Mouse (Mus musculus) cerebellum, adult 8-10 months (tissue): Measurements from ENCODE around the gene Tex33.

Experiments
- DNase-seq: peaks from one replicate; pipeline ENCODE4 v3.0.0; 2022

Gene Tex33

GRCm38 (mm10) chr15:78395478-78395962, at the start of gene Tex33:
Tex33 (minus strand) TSS chr15:78395912.
- DNase-seq, result no peak

DNA sequence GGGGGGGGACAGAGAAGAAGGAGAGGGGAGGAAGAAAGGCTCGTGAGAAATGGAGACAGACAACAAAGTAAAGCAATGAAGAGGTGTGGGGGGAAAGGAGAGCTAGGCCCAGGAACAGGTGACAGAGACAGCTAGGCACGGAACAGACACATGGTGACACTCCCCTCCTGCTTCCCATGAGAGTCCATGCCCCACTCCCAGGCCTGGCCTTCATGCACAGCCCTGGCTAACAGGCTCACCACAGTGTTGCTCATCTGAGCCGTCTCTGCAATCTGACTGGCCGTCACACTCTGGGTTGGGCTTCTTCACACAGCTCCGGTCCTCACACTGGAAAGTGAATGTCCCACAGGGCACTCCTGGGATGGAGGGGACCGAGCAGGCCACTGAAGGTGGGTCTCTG, 48.1 kb upstream of the Tex33 start:
- DNase-seq, result no peak

DNA sequence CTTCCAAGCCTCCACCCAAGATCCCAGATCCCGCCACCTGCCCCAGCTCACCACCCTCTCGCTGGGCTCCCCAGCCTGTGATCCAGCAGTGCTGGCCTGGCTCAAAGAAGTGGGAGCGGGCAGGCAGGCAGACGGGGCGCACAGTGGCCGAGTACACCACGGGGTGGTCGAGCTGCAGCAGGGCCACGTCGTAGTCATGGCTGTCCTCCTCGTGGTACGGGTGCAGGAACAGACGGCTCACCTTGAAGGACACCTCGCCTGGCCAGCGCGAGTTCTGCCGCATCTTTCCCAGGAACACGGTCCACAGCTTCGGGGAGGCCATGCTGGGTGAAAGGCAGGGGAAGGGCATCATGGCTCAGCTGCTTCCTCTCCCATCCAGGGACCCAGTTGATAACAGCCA, 46.5 kb upstream of the Tex33 start:
- DNase-seq, result no peak

- no peak for DNase-seq
These were observed 43.3 kb upstream of the Tex33 start for GRCm38 (mm10) chr15:78438973-78439372.

DNA sequence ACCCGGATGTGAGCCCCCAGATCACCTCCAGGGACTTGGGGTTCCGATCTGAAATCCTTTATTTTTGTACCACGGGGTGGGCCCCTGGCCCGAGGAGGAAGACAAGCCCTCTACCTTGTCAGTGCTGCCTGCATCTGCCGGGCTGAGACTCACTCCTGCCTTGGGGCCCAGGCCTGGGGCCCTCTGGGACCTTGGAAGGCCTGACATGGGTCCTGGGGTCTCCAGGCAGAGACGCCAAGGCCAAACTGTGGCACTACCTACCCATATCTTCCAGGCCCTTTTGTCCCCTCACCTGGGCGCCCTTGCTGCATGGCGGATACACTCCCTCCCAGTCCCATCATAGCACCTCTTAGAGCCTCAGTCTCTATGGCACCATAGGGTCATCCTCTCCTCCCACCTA, 42.8 kb upstream of the Tex33 start:
- no peak for DNase-seq

- no peak for DNase-seq
These were observed 42.3 kb upstream of the Tex33 start for GRCm38 (mm10) chr15:78438018-78438394.

GRCm38 (mm10) chr15:78437237-78438017, 41.7 kb upstream of the Tex33 start:
- no peak for DNase-seq

DNA sequence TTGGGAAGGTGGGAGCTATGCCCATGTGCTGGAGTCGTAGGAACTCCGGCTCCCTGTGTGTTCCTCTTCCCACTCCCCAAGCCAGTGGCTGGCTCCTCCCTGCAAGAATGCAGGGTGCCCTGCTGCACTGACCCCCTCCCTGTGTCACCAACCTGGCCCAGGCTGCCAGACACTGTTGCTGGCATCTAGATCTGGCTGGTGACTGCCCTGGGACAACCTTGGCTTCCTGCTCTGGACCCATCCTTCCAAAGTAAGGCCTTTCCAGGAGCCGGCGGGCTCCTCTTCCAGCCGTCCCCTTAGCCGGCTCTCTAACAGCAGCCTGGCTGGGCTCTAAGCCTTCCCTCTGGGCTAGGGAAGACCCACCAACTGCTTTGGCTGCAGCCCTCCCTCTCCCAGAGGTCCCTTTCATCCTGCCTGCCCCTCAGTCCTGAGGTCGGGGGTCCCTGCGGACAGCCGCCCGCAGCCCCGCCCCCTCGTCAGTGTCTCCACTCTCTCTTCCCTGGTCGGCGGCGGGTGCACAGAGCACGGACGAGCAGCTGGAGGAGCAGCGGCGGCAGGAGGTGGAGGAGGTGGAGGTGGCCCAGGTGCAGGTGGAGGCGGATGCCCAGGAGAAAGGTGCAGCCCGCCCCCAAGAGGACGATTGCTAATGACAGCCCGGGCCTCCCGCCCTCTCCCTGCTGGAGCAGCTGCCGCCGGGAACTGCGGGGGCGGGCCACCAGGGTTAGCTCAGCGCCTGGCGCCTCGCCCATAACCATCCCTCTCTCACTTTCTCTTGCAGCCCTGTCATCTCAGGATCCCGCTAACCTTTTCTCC, 40.9 kb upstream of the Tex33 start:
- peak; percentile 93 for DNase-seq

DNA sequence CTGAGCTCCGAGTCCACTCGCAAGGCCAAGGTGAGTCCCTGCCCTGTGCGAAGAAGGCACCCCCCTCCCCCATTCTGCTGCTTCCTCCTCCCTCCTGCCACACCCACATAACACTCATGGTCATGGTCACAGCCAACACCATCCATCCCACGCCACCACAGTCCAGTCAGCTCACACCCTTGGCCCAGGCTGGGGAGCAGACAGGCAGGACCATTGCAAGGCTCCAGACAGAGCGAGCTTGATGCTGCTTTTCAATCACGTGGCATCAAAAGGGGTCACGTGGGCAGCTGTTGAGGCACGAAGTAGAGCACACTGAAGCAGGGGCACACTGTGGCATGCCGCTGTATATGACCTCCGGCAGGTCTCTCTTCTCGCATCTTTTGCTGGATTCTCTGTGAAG, 40.0 kb upstream of the Tex33 start:
- DNase-seq, result no peak

DNA sequence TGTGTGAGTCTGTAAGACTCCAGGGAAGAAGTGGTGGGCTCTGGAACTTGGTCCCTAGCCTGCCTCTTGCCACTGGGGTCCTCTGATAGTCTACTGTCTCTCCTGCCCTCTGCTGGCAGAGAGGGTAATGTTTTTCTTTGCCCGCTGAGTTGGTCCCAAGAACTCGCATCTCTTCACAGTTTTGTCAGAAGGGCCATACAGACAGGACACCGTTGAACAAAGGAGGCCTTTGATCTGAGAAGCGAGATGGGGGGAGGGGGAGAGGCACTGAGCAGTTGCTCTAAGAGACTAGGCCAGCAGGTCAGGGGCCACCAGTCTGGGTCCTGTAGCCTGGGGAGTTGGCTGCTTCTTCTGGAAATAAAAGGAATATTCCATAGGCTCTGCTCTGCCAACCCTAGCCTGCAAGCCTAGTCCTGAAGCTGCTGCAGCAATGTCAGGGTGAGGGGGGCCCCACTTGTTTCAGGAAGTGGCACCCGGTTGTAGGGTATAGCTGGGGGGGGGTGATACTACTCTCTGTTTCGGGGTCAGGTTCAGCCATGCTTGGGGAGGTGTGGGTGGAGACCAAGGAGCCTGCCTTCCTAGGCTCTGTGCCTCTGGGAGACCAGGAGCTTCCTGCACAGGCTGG, 39.3 kb upstream of the Tex33 start:
- no peak for DNase-seq

- DNase-seq, result no peak
These were observed 35.9 kb upstream of the Tex33 start for GRCm38 (mm10) chr15:78431541-78432121.

DNA sequence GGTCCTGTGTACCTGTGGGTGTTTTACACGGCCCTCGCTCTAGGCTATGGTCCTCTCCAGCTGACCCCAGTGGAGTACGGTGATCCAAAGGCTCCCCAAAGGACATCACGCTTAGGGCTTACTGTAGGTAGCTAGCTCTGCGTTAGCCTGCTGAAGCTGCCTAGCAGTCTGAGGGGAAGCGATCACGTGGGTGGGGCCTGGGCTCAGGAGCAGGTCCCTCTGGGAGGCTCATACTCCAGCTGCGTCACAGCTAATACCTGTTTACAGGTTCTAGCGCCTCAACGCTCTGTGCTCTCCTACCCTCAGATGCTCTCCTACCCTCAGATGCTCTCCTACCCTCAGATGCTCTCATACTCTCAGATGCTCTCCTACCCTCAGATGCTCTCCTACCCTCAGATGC, 35.2 kb upstream of the Tex33 start:
- DNase-seq, result no peak

GRCm38 (mm10) chr15:78429871-78430622, 34.3 kb upstream of the Tex33 start:
- DNase-seq, result no peak

- DNase-seq, result no peak
These were observed 33.4 kb upstream of the Tex33 start for GRCm38 (mm10) chr15:78429139-78429459.

- peak; percentile 79 for DNase-seq
These were observed 32.9 kb upstream of the Tex33 start, which contains the start of gene Kctd17 for GRCm38 (mm10) chr15:78428391-78429138. Kctd17 (plus strand) TSS chr15:78428564.

- no peak for DNase-seq
These were observed 29.5 kb upstream of the Tex33 start for GRCm38 (mm10) chr15:78425230-78425629.

- no peak for DNase-seq
These were observed 28.8 kb upstream of the Tex33 start for GRCm38 (mm10) chr15:78424507-78424906.

DNA sequence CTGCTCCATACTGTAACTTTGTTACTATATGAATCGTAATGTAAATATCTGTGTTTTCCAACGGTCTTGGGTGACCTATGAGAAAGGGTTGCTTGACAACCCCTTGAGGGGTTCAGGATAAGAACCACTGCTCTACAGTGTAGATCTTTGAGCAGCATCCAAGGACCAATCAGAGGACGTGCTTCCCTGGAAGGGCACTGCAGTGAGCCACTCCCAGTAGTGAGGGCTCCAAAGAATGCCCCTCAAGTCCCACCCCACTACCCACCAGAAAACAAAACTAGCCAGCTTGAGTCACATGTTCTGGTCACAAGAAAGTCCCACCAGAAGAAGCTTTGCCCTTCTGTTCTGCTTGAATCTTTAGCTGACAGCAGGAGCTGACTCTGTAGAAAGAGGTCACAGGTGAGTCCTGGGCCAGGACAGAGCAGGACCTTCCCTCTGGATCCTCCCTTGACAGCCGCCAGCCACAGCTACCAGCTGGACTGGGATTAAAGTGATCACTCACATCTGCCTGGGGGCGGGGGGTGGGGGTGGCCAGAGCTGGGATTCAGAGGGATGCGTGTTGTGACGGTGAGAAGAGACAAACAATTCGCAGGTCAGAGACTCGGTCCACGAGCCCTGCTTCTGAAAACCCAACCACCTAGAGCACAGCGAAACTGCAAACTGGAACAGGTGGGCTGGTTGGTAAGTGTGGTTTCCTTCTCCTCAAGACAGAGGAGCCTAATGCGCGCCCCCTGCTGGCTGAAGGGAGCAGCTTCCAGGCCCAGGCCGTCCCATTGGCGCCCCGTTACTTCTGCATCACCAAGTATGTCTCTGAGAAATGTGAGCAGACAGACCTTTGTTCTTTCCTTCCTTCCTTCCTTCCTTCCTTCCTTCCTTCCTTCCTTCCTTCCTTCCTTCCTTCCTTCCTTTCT, 26.6 kb upstream of the Tex33 start:
- DNase-seq, result peak; percentile 85

DNA sequence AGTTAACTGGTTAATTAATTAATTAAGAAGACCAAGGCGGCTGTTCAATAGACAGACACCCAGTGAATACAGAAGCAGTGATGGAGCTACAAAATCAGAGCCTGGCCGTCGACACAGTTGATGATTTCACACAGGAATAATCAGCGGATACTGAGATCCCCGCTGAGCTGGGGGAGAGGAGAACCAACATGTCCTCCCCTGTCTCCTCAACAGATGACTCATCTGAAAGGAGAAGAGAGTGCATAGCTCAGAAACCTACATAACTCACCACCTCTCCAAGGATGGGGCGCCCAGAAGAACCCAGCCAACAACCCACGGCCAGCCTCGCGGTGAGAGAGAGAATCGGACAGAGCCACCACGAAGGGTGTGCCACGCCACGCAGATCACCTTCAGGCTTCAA, 24.7 kb upstream of the Tex33 start:
- DNase-seq, result no peak

DNA sequence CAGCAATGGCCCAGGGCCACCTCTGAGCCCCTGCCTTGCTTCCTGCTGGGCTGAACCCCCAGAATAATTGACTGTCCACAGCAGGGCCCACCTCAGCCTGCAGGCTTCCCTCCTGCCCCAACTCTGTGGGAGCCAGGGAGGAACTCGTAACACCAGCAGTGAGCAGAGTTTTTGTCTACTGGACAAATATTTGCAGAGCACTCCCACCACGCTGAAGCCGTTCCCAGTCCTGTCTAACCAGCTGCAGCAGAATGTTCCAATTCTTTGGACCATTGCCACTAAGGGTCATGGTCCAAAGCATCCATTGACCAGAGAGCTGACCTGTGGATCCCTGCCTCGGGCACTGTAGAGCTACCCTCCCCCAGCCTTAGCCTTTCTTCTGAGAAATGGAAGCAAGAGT, 21.2 kb upstream of the Tex33 start:
- DNase-seq, result no peak

DNA sequence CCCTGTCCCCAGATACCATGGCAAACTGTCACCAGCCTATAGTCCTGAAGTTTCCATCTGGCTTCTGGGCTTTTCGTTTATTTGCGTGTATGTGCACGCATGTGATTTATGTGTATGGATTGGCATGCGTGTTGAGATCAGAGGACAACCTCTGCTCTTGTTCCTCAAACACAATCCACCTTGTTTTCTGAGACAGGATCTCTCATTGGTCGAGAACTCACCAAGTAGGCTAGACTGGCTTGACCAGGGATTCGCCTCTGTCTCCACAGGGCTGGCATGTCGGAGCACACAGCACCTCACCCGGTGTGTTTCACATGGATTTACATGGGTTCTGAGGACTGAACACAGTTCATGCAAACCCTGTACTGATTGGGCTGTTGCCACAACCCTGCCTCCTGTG, 18.4 kb upstream of the Tex33 start:
- DNase-seq, result no peak
